Mouse (Mus musculus) testis, postnatal 10 days (tissue): ENCODE data around the gene Cmss1.
"Not testable (repeated sequence)": the region's sequence is repeated elsewhere in the genome, so short reads cannot be mapped to it uniquely, and the experiment has no call there.

ENCODE experiments used
- DNase-seq: peaks from one replicate; pipeline ENCODE4 v3.0.0; 2021; ENCODE audit warnings: low spot score

The Cmss1 gene

DNA sequence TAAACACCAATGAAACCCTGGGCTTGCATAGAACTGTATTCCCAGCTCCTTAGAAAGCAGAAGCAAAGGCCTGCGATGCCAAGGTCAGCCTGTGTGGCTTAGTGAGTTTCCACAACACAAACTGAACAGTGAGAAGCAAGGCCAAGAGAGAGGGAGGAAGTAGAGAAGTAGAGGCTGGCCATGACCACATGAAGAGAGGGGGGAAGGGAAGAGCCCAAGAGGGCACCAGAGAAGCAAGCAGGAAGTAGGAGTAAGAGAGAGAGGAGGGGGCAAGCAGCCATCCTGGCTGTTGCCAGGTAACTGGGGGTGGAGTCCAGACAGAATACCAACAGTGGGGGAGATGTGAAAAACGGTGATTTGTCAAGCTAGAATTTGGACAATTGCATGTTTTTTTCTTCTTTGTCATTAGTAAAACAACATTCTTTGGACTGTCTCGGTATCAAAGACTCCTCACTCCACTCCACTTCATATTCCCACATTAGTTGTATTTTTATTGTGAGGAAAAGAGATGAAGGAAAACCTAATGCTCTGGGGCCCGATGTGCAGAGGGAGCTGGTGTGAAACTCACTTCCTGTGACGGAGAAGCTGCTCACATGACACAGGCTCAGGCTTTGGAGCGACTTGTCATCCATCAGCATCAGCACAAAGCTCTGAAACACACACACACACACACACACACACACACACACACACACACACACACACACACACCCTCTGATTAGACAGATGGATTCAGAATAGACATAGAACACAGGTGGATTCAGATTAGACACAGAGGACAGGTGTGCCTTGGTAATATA lies 183.5 kb downstream of the Cmss1 start:
- no peak for DNase-seq

DNA sequence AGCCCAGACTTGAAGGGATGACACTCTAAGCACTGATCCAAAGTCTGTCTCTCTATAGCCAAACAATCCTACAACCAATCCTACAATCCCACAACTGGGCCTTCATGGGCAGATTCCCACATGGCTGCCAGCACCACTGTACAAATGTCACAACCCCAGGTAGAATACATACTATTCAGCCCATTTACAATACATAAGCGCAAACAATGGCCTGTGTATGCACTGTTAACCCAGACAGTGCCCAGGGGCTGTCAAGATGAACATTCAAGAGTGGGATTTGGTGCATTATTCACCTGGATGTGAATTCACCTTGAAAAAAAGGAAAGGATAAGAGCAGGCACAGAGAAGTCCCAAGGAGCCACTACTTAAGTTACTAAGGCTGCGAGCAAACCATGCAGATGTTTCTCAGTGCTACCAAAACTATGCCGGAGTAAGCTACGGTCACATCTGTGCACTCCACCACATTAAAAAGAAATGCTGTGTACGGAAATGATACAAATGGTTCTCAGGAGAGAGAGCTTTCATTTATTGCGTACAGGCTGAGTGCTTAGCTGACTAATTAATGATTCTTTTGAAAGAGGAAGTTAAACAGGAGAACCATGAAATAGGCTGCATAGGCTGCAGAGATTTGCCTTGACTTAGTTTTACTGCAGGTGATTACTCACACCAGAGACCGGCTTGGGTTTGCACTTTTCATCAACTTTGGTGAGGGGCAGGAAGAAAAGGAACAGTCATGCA lies 184.8 kb downstream of the Cmss1 start:
- DNase-seq: no peak

DNA sequence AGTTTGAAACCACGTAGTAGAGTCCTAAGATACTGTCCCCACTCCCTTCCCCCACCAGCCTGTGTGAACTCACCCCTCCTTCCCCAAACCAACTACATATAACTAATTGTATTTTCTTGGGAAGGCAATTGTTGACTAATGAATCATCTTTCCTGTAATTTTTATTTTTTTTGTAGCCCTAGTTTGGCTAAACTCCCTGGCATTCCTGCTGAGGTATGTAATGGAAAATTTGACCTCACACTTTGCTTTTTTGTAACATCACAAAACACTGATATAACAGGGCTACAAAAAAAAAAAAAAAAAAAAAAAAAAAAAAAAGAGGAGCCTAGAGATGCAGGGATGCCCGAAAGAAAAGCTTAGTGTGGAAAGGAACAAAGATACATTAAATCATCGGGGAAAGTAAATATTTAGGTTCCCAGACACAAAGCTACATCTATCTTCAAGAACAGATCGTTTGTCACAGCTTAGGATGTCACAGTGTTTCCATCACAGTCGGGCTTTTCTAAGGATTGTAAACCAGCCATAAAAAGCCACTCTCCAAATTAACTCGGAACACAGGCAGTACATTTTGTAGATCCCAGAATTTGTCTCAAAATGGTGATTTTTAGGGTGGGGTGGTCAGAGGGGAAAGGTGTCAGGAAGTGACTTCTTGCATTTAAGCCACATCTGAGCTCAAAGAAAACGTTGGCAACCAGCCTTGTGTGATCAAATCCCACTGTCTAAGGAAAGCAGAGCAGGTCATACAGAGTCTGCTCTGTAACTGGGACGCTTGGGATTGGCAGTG lies 185.7 kb downstream of the Cmss1 start:
- no peak for DNase-seq

- DNase-seq: no peak
These were observed 186.8 kb downstream of the Cmss1 start for GRCm38 (mm10) chr16:57419881-57420280.

- no peak for DNase-seq
These were observed 187.3 kb downstream of the Cmss1 start for GRCm38 (mm10) chr16:57419332-57419731.

GRCm38 (mm10) chr16:57417955-57418354 lies 188.7 kb downstream of the Cmss1 start:
- no peak for DNase-seq

DNA sequence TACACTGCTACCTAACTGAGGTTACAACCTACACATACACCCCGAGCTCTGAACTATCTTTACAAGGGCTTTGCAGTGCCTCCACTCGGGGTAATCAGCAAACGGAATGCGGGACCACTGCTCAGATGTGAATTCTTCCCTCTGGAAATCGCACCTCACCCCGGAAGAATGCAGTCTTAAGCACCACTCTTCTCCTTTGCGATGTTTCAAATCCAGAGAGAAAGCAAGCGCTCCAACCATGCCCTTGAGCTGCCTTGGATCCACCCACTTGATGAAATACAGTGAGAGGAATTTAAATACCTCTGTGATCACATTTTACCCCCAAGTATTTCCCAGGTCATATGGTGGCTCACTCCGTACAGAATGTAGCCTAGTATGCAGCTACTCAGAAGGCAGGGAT lies 189.6 kb downstream of the Cmss1 start:
- peak; percentile 20 for DNase-seq

DNA sequence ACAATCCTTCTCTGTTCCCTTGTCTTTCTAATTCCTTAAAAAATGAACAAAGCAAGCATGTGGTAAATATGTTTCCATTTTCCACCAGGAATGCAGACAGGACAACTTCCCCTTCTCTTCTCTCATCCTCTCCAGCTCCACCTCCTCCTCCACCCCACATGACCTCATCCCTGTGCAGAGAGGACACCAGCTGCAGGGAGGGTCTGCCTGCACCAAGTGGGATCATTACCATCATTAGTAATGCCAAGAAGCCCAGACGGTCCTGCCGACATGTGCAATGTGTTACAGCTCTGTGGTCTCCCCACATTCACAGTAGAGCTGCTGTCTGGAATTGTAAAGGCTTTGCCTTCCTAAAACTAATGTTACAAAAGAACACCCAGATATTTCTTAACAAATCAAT lies 190.6 kb downstream of the Cmss1 start:
- DNase-seq: peak; percentile 46

- DNase-seq: peak; percentile 26
These were observed 193.9 kb downstream of the Cmss1 start for GRCm38 (mm10) chr16:57412766-57413165.

- DNase-seq: no peak
These were observed 202.8 kb downstream of the Cmss1 start for GRCm38 (mm10) chr16:57403825-57404224.

GRCm38 (mm10) chr16:57402910-57403309 lies 203.8 kb downstream of the Cmss1 start:
- peak; percentile 23 for DNase-seq

DNA sequence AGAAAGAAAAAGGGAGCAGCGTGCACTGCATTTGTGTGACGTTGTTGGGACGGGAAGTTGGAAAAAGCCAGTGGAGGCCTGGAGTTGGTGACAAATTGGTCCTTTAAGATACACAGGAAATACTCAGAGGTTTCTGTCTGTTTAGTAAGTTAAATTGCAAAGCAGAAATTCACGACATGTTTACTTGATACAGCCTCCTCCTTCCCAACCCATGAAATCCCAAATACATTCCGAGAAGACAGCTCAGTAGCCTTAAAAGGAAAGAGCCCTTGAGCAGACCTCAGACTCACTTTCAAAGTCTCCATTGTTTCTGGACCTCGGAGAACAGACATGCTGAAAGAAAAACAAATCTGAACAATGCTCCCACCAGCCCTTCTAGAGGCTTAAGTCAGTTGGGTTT lies 205.0 kb downstream of the Cmss1 start:
- no peak for DNase-seq

- DNase-seq: no peak
These were observed 207.1 kb downstream of the Cmss1 start for GRCm38 (mm10) chr16:57399566-57399965.

DNA sequence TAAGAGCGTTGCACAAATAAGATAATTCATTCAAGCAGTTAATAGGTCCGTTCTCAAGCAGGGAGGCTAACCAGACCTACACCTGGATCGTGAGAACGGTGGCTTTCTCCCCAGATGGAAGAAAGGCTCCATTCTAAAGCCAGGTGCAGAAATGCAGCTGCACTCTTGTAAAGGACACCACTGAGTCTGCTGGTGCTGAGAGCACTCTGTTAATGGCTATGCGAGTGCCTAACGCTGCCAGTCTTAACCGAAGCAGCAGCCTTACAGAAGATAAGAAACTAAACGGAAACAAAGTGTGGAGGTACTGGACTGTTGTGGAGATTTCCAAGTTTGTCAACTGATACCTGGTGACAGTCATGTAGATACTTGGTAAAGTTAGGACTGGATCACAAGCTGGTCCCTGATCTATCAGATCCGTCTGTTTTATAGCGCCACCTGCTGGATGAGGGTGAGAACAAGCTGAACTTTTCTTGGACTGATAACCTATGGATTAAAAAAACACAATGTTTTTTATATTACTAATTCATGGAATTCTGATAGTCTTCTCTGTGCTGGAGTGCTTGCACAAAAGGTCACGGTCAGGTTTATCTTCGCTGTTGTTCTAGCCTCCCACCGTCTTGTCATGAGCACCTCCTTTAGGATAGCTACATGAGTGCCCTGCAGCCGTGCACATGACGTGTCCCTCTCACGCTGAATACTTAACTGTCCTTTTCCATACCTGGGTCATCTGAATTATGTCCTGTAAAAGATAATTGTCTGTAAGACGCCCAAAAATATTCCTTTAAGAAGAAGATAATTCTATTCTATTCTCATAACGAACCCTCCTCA lies 208.1 kb downstream of the Cmss1 start:
- DNase-seq: peak; percentile 84

DNA sequence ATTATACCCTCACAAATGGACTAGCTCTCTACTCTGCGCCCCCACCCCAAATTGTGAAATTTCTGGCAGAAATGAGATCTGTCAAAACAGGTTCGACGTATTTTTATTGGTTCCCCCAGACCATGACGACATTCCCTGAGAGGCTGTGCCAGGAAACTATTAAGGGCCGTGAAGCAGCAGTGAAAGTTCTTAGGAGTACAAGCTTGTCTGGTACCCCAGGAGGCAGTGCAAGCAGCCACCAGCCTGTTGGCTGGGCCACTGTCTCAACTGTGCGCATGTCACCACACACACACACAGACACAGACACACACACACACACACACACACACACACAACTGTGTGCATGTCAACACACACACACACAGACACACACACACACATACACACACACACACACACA lies 208.8 kb downstream of the Cmss1 start:
- no peak for DNase-seq

- no peak for DNase-seq
These were observed 210.4 kb downstream of the Cmss1 start for GRCm38 (mm10) chr16:57396249-57396648.

GRCm38 (mm10) chr16:57393161-57393560 lies 213.5 kb downstream of the Cmss1 start:
- DNase-seq: no peak

GRCm38 (mm10) chr16:57392461-57392860 lies 214.2 kb downstream of the Cmss1 start:
- no peak for DNase-seq

DNA sequence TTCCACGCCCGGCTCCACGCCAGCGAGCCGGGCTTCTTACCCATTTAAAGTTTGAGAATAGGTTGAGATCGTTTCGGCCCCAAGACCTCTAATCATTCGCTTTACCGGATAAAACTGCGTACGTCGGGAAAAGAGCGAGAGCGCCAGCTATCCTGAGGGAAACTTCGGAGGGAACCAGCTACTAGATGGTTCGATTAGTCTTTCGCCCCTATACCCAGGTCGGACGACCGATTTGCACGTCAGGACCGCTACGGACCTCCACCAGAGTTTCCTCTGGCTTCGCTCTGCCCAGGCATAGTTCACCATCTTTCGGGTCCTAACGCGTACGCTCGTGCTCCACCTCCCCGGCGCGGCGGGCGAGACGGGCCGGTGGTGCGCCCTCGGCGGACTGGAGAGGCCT lies 215.5 kb downstream of the Cmss1 start:
- DNase-seq: not testable (repeated sequence)

- DNase-seq: no peak
These were observed 217.0 kb downstream of the Cmss1 start for GRCm38 (mm10) chr16:57389566-57390251.

DNA sequence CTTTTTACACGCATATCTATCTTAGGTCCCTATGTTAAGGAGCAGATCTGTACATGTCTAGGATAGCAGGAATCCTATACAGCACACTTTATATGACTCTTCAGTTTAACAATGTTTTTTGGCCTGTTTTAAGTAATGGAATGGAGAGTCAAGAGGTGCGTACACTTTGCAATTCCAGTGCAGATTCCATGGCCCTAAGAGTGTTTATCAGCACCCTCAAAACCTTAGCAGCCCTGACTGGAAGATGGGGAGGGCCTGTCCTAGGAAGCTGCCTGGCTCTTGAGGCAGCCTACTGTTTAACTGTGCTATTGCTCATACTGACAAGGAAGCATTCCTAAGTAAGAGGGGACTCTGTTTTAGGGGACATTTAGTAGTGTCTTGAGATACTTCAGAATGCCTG lies 222.4 kb downstream of the Cmss1 start:
- no peak for DNase-seq
